Mouse (Mus musculus): ENCODE measurements at regions not wholly inside any gene's neighbourhood (a gene's known extent, or its start where the extent isn't known, plus 50 kb on each side); places are given as distances from the start of the nearest gene placed in this dataset.

- DNase-seq (ENCODE audit: low spot score) = no peak
These were observed 56.4 kb upstream of the Ddhd1 start for GRCm38 (mm10) chr14:45714311-45714710.

GRCm38 (mm10) chr14:45714786-45715185, 56.8 kb upstream of the Ddhd1 start:
- DNase-seq (ENCODE audit: low spot score) = no peak

GRCm38 (mm10) chr14:45716100-45716499, 58.2 kb upstream of the Ddhd1 start:
- no peak for DNase-seq (ENCODE audit: low spot score)

- DNase-seq (ENCODE audit: low spot score) = no peak
These were observed 64.9 kb upstream of the Ddhd1 start for GRCm38 (mm10) chr14:45722887-45723286.

- DNase-seq (ENCODE audit: low spot score) = no peak
These were observed 66.4 kb upstream of the Ddhd1 start for GRCm38 (mm10) chr14:45724341-45724740.

GRCm38 (mm10) chr14:45734530-45735410, 76.8 kb upstream of the Ddhd1 start:
- no peak for DNase-seq (ENCODE audit: low spot score)

- no peak for DNase-seq (ENCODE audit: low spot score)
These were observed 80.0 kb upstream of the Ddhd1 start for GRCm38 (mm10) chr14:45737966-45738365.

GRCm38 (mm10) chr14:45739638-45740037, 81.7 kb upstream of the Ddhd1 start:
- no peak for DNase-seq (ENCODE audit: low spot score)

GRCm38 (mm10) chr14:45740662-45741061, 82.7 kb upstream of the Ddhd1 start:
- DNase-seq (ENCODE audit: low spot score) = no peak

- DNase-seq (ENCODE audit: low spot score) = no peak
These were observed 88.2 kb upstream of the Ddhd1 start for GRCm38 (mm10) chr14:45746176-45746575.

- no peak for DNase-seq (ENCODE audit: low spot score)
These were observed 99.4 kb upstream of the Ddhd1 start for GRCm38 (mm10) chr14:45757376-45757775.

GRCm38 (mm10) chr14:45760890-45761680, 103.1 kb upstream of the Ddhd1 start:
- DNase-seq (ENCODE audit: low spot score) = no peak

- no peak for DNase-seq (ENCODE audit: low spot score)
These were observed 106.3 kb upstream of the Ddhd1 start for GRCm38 (mm10) chr14:45764231-45764630.

- DNase-seq (ENCODE audit: low spot score) = no peak
These were observed 108.6 kb upstream of the Ddhd1 start for GRCm38 (mm10) chr14:45766582-45766981.

- peak; percentile 9 for DNase-seq (ENCODE audit: low spot score)
These were observed 114.8 kb upstream of the Ddhd1 start for GRCm38 (mm10) chr14:45772665-45773277.

- DNase-seq (ENCODE audit: low spot score) = no peak
These were observed 115.4 kb upstream of the Ddhd1 start for GRCm38 (mm10) chr14:45773326-45773725.

GRCm38 (mm10) chr14:45781850-45782249, 123.9 kb upstream of the Ddhd1 start:
- DNase-seq (ENCODE audit: low spot score) = no peak

GRCm38 (mm10) chr14:45794980-45795379, 137.0 kb upstream of the Ddhd1 start:
- DNase-seq (ENCODE audit: low spot score) = no peak

- no peak for DNase-seq (ENCODE audit: low spot score)
These were observed 138.8 kb upstream of the Ddhd1 start for GRCm38 (mm10) chr14:45796665-45797319.

GRCm38 (mm10) chr14:45797320-45797696, 139.4 kb upstream of the Ddhd1 start:
- no peak for DNase-seq (ENCODE audit: low spot score)

- DNase-seq (ENCODE audit: low spot score) = no peak
These were observed 141.3 kb upstream of the Ddhd1 start for GRCm38 (mm10) chr14:45799286-45799685.

GRCm38 (mm10) chr14:45805950-45806349, 148.0 kb upstream of the Ddhd1 start:
- no peak for DNase-seq (ENCODE audit: low spot score)
